Mouse (Mus musculus) midbrain, embryonic 12.5 days (tissue): ENCODE measurements around the gene Vmn2r86. TPM values are rescaled to one million over a fixed set of nuclear protein-coding genes. Genes with fewer than 3 reads are reported as not detected.

Experiments
- polyA plus RNA-seq: library from polyadenylated mRNA; unstranded; fragments of >200 nt; fragmentation: Nextera tagmentation; extraction: Ambion mirVana; gene quantifications from 2 replicates; pipeline ENCODE4 v1.2.1, GENCODE M21; 2016

Vmn2r86 gene
- polyA plus RNA-seq, 1 experiment from 2014 or later: not detected

Other genes with a start within 250 kb of the Vmn2r86 start
- gene Olfr827, start 241.6 kb downstream of the Vmn2r86 start, polyA plus RNA-seq: not detected in 2 replicates
- 11.6 and 14.8 TPM in 2 replicates for gene Neurod4, start 175.8 kb downstream of the Vmn2r86 start, polyA plus RNA-seq
- gene Tespa1, start 133.2 kb downstream of the Vmn2r86 start, polyA plus RNA-seq: not detected in 2 replicates
- gene Vmn2r84, start 61.7 kb downstream of the Vmn2r86 start, polyA plus RNA-seq: not detected in 2 replicates
- gene Vmn2r85, start 26.3 kb downstream of the Vmn2r86 start, polyA plus RNA-seq: not detected in 2 replicates
- 0.10 TPM in 1 of 2 replicates, not detected in the other for gene Vmn2r87, start 41.3 kb upstream of the Vmn2r86 start, polyA plus RNA-seq